Mouse (Mus musculus) forelimb bud, embryonic 11.5 days (tissue): Measurements from ENCODE around the gene Lrfn1.

Source experiments
- DNase-seq: peaks from one replicate; pipeline ENCODE4 v3.0.0-alpha.2; 2012; ENCODE audit warnings: low read depth, low spot score

Lrfn1 gene

GRCm38 (mm10) chr7:28451531-28452360 is at the start of gene Lrfn1:
Gene Lrfn1, plus strand, starts transcription at chr7:28451980.
- DNase-seq = peak; percentile 30

DNA sequence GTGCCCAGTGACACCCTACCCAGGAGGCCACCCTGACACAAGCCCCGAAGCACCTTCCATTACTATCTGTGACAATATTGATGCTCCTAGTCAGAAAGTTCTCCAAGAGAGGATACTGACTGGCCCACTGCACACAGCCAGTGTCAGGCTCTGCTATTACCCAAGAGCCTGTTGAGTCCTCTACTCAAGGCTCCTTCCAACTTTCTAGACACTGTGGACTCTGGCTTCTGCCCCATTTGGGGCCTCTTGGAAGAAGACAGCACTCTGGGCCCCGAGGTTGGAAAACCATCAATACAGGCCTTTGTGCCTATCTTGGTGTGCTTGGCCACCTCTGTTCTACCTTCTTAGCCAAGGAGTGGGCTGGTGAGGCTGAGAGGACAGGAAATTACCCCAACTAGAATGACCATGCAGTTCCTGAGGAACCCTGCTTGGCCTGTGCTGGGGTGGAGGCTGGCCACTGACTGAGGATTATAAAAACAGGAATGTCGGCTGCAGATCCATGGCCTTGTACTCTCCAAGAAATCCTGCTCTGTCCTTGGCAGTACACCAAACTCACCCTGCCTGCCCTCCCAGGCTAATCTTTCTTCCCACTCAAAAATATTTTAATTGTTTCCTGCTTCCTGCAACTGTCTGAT is 40.8 kb upstream of the Lrfn1 start:
- no peak for DNase-seq

- DNase-seq = no peak
Observed at GRCm38 (mm10) chr7:28412826-28413225, 39.0 kb upstream of the Lrfn1 start.

DNA sequence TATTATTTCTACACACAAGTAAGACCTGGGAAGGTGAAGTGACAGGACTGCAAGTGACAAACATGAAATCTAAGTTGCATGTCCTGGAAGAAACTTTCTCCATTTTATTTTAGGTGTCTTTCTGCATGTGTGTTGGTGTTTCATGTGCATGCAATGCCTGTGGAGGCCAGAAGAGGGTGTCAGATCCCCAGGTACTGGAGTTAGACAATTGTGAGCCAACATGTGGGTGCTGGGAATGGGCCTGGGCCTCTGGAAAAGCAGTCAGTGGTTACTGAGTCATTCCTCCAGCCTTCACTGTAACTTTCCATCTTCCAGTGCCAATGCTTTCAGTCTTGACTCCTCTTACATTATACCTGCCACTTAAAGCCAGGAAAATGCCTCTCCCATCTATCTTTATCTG is 34.4 kb upstream of the Lrfn1 start:
- no peak for DNase-seq

DNA sequence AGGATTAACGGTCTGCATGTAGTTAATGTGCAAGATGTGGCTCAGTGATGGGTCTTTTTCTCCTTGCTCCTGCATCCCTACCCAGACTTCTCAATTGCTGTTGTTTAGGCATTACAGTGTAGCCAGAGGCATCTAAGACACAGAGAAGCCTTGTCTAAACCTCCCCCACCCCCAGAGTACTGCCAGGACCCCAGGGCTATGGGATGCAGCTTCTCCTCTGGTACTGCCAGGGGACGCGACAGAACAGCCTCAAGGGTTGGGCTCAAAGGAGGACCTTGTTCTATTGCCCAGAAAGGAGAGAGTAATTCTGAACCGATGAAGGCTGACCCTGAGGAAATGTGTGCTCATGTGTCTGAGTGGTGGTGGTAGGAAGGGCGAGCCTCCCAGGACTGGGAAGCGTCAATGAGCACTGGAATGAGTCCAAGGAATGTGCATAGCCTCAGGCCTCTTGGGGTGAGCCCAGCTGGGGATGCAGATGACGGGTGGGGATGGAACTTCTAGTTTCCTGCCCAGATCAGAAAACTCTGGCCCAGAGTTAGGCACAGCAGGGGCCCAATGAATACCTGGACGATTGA is 33.6 kb upstream of the Lrfn1 start:
- no peak for DNase-seq

DNA sequence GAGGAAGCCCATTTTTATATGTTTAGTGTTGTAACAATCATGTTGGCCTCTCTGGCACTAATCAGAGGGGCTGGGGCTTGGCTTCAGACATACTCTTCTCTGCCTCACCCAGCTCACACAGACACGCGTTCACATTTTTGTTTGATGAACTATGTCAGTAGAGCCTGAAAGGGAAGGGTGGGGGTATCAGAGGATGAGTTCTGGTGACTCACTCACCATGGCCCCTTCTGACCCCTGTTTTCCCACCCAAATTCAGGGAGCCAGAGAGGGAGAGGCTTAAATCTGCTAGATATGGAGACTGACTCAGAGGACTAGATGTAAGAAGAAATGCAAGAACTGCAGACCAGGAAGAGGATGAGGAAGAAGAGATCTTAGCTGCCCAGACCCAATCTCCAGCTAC is 32.4 kb upstream of the Lrfn1 start:
- no peak for DNase-seq

- DNase-seq = no peak
Observed at GRCm38 (mm10) chr7:28423018-28423417, 28.8 kb upstream of the Lrfn1 start.

GRCm38 (mm10) chr7:28427738-28428137 is 24.0 kb upstream of the Lrfn1 start:
- DNase-seq = no peak

GRCm38 (mm10) chr7:28430512-28430911 is 21.3 kb upstream of the Lrfn1 start:
- no peak for DNase-seq

- no peak for DNase-seq
Observed at GRCm38 (mm10) chr7:28432252-28432651, 19.5 kb upstream of the Lrfn1 start.

DNA sequence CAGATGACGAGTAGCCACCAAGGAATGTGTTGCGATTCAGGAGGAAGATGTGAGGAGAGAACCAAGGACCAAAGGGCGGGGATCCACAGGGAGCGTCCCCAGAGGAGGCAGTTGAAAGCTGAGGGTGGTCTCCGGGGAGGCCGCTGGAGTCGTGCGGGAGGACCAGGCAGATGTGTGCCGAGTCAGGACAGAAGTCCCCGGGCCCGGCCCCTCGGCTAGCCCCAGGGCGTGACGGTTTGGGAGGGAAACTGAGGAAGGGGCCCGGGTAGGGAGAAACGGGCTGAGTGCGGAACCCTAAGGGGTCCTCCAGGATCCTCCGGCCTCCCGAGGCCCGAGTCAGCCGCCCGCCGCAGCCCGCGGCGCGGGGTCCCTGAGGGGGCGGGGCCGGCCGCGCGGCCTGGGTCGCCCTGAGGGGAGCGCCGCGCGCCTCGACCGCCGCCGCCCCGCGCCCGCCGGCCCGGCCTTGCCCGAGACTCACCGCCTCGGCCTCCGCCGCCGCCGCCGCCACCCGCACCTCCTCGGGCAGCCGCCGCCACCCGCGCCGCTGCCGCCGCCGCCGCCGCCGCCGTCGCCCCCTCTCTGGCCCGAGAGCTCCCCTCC is 16.0 kb upstream of the Lrfn1 start:
- no peak for DNase-seq

DNA sequence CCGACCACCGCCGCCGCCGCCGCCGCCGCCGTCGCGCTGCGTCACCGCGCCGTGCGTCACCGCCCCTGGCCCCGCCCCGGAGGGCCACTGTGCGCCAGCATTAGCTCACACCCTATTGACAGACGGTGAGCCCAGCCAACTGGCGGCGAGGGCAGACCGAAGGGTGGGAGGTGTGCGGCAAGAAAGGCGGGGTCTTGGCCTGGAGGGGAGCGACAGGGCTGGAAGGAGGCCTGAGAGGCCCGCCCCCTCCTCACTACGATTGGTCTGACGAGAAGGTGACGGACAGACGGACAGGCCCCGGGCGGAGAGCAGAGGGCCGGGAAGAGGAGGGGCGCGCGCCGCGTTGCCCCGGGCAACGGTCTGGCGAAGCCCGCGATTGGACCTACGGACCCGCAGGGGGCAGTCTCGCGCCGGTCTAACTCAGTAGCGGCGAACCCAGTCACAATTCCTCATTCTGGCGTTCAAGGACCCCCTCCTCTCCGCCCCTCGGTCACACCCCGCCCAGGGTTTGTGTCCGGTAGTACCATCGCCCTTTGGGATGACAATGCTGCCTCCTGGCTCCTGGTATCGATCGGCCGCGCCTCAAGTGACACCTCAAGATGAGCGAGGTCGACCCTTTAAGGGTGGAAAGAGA is 15.4 kb upstream of the Lrfn1 start:
- peak; percentile 99 for DNase-seq

- peak; percentile 84 for DNase-seq
Observed at GRCm38 (mm10) chr7:28436932-28437570, 14.7 kb upstream of the Lrfn1 start, which contains the start of gene Gmfg. Gene Gmfg, plus strand, starts transcription at chr7:28437447.

DNA sequence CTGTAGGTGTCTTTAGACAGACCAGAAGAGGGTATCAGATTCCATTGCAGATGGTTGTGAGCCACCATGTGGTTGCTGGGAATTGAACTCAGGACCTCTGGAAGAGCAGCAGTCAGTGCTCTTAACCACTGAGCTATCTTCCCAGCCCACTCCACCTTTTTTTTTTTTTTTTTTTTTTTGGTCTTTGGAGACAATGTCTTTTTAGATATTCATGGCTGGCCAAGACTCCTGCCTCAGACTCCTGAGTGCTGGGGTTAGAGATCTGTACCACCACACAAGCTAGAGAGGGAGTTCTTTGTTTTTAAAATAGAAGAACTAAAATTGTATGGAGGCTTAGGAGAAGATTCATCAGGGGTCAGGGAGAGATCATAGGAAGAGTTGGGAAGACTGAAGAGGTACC is 13.8 kb upstream of the Lrfn1 start:
- DNase-seq = no peak

GRCm38 (mm10) chr7:28438771-28439170 is 13.0 kb upstream of the Lrfn1 start:
- no peak for DNase-seq

DNA sequence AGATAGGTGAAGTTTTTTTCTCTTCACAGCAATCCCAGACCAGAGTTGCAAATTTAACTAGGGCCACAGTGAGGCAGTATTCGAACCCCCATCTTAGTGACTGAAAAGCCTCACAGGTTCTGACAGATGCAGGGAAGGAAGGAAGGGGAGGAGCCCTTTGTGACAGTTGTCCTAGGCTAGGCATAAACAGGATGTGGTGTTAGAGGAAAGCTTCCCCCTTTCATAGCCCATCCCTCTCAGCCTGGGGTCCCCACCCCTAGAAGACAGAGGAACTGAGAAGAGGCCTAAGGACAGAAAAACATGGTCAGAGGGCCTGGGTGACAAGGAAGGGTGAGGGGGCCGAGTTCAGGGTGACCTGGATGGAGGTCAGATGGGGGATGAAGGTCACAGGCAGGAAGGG is 11.0 kb upstream of the Lrfn1 start:
- no peak for DNase-seq

GRCm38 (mm10) chr7:28441776-28442485 is 9.8 kb upstream of the Lrfn1 start:
- no peak for DNase-seq

DNA sequence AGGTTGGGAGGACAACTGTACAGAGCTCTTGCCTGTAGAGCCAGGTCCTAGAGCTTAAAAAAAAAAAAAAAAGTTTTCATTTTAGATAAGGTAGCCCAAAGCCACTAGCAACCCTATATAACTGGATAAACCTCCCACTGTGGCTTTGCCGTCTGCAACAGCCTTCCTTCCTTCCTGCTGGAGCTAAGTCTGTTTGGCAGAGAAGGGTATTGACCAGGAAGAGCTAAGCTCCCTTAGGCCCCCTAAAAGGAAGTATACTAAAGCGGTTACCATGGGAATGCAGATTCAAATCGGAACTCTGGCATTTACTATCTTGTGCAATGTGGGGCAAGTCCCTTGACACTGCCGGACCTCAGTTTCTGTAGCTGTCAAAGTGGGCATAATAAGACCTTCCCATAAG is 9.1 kb upstream of the Lrfn1 start:
- DNase-seq = no peak

DNA sequence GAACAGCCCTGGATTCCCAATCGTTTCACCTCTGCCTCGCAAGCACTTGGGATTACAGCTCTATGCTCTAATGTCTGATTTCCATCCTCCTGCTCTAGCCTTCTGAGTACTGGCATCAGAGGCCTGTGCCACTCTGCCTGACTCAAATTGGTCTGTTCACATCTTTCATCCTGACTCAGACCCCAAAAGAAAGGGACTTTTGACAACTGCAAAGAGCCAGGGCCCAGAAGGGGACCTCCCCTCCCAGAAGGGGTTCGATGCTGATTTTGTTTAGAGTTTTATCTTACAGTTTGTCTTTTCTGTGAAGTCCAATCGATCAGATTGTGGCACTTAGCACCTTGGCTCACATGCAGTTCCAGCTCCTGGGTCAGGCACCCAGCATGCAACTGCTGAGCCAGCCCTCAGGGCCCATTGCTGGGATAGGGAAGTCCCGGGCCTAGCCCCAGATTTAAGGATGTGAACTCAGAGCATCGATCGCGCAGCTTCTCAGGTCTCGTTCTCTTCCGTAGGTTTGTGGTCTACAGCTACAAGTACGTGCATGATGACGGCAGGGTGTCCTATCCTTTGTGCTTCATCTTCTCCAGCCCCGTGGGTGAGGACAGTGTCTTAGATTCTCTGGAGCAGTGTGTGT is 7.3 kb upstream of the Lrfn1 start:
- no peak for DNase-seq

DNA sequence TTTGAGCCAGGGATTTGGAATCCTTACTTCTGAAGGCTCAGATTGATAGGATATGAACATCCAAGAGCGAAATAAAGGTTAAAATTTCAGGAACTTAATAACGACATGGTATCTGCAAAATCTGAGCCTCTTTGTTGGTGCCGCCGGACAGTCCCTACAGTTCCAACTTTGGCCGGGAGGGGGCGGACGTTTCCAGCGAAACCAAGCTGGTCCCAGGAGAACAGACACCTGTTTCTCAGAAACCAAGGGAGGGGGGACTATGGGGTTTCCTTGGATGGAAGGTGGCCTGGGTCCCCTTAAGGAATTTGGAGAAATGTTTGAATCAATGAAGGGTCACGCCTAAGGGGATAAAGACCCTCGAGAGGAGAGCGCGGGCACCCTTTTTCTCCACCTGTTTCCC is 5.3 kb upstream of the Lrfn1 start:
- peak; percentile 64 for DNase-seq
